Mouse (Mus musculus): Measurements from ENCODE around the gene Lin7b. TPM values are rescaled to one million over a fixed set of nuclear protein-coding genes. Genes with fewer than 3 reads are reported as not detected.

The Lin7b gene
- total RNA-seq, 4 experiments from 2014 or later: not detected

Other genes starting within 250 kb of the Lin7b start
- gene Rps11, start 246.1 kb downstream of the Lin7b start, total RNA-seq (2022): 100 to 1,000 TPM; 471 to 554 (median 519) TPM
- gene Rpl13a, start 241.8 kb downstream of the Lin7b start, total RNA-seq (2022): 100 to 1,000 TPM; 647 to 843 (median 690) TPM
- not detected for gene Gm45713, start 234.4 kb downstream of the Lin7b start, total RNA-seq (2022)
- gene Flt3l, start 234.2 kb downstream of the Lin7b start, total RNA-seq (2022): 1 to 10 TPM in 3 of 4 experiments, under 1 TPM in 1; 0.94 to 2.7 (median 2.3) TPM
- 10 to 100 TPM; 34.6 to 42.1 (median 38.3) TPM for gene Pih1d1, start 216.3 kb downstream of the Lin7b start, total RNA-seq (2022)
- 10 to 100 TPM; 10.4 to 16.9 (median 13.7) TPM for gene Aldh16a1, start 216.0 kb downstream of the Lin7b start, total RNA-seq (2022)
- under 1 TPM; 0.21 to 0.39 (median 0.31) TPM for gene Slc17a7, start 206.6 kb downstream of the Lin7b start, total RNA-seq (2022)
- not detected for gene Gfy, start 191.0 kb downstream of the Lin7b start, total RNA-seq (2022)
- gene Pth2, start 189.6 kb downstream of the Lin7b start, total RNA-seq (2022): not detected
- gene Ccdc155, start 165.7 kb downstream of the Lin7b start, total RNA-seq (2022): under 1 TPM in 1 of 4 experiments, not detected in 3; 0.25 TPM
- gene Dkkl1, start 158.4 kb downstream of the Lin7b start, total RNA-seq (2022): not detected
- gene Tead2, start 154.8 kb downstream of the Lin7b start, total RNA-seq (2022): 1 to 10 TPM in 3 of 4 experiments, under 1 TPM in 1; 0.77 to 3.1 (median 1.7) TPM
- gene Cd37, start 131.5 kb downstream of the Lin7b start, total RNA-seq (2022): 1 to 10 TPM in 3 of 4 experiments, under 1 TPM in 1; 0.15 to 2.0 (median 1.2) TPM
- not detected for gene Slc6a16, start 129.5 kb downstream of the Lin7b start, total RNA-seq (2022)
- not detected for gene Slc6a21, start 93.1 kb downstream of the Lin7b start, total RNA-seq (2022)
- gene Trpm4, start 36.8 kb downstream of the Lin7b start, total RNA-seq (2022): 10 to 100 TPM; 30.7 to 35.6 (median 32.0) TPM
- gene Hrc, start 35.3 kb downstream of the Lin7b start, total RNA-seq (2022): 100 to 1,000 TPM; 700 to 858 (median 833) TPM
- under 1 TPM in 3 of 4 experiments, not detected in 1; 0.07 to 0.24 (median 0.09) TPM for gene Ppfia3, start 3.6 kb downstream of the Lin7b start, total RNA-seq (2022)
- 10 to 100 TPM; 45.4 to 74.5 (median 59.9) TPM for gene Snrnp70, start 25.2 kb upstream of the Lin7b start, total RNA-seq (2022)
- 10 to 100 TPM; 78.8 to 94.6 (median 88.3) TPM for gene Kcna7, start 35.1 kb upstream of the Lin7b start, total RNA-seq (2022)
- gene Ntf5, start 43.1 kb upstream of the Lin7b start, total RNA-seq (2022): 1 to 10 TPM; 3.7 to 4.9 (median 4.3) TPM
- gene Lhb, start 50.2 kb upstream of the Lin7b start, total RNA-seq (2022): under 1 TPM in 2 of 4 experiments, not detected in 2; 0.46 to 0.61 TPM
- gene Gys1, start 64.3 kb upstream of the Lin7b start, total RNA-seq (2022): 100 to 1,000 TPM; 265 to 308 (median 299) TPM
- gene Ruvbl2, start 67.5 kb upstream of the Lin7b start, total RNA-seq (2022): 10 to 100 TPM; 22.4 to 28.6 (median 24.0) TPM
- gene Ftl1, start 89.3 kb upstream of the Lin7b start, total RNA-seq (2022): 100 to 1,000 TPM in 3 of 4 experiments, 10 to 100 TPM in 1; 83.2 to 132 (median 121) TPM
- 10 to 100 TPM; 14.5 to 17.8 (median 15.3) TPM for gene Bax, start 96.3 kb upstream of the Lin7b start, total RNA-seq (2022)
- gene Tulp2, start 111.3 kb upstream of the Lin7b start, total RNA-seq (2022): not detected
- gene Gm45808, start 116.2 kb upstream of the Lin7b start, total RNA-seq (2022): 10 to 100 TPM in 3 of 4 experiments, 1 to 10 TPM in 1; 9.7 to 19.4 (median 11.8) TPM
- 10 to 100 TPM; 22.2 to 29.9 (median 27.6) TPM for gene Dhdh, start 118.2 kb upstream of the Lin7b start, total RNA-seq (2022)
- gene Nucb1, start 139.8 kb upstream of the Lin7b start, total RNA-seq (2022): 10 to 100 TPM; 51.1 to 66.1 (median 56.8) TPM
- 10 to 100 TPM; 19.6 to 34.3 (median 29.4) TPM for gene Ppp1r15a, start 155.7 kb upstream of the Lin7b start, total RNA-seq (2022)
- 1 to 10 TPM; 1.4 to 5.4 (median 4.6) TPM for gene Plekha4, start 155.7 kb upstream of the Lin7b start, total RNA-seq (2022)
- 1 to 10 TPM in 1 of 4 experiments, under 1 TPM in 2, not detected in 1; 0.52 to 2.8 (median 0.56) TPM for gene Hsd17b14, start 184.3 kb upstream of the Lin7b start, total RNA-seq (2022)
- 100 to 1,000 TPM in 1 of 4 experiments, 10 to 100 TPM in 3; 82.2 to 107 (median 91.8) TPM for gene Bcat2, start 199.6 kb upstream of the Lin7b start, total RNA-seq (2022)
- gene Fgf21, start 244.9 kb upstream of the Lin7b start, total RNA-seq (2022): not detected
- gene Fut1, start 246.7 kb upstream of the Lin7b start, total RNA-seq (2022): not detected